Mouse (Mus musculus) olfactory bulb, adult 2 months (tissue): ENCODE measurements around the gene Pet117.

Experiments used
- CTCF ChIP-seq: fragments of 200-500 bp; IDR thresholded peaks from 2 replicates; pipeline ENCODE4 v1.5.1; 2012; ENCODE audit warnings: low read depth, mild to moderate bottlenecking, low read length, moderate library complexity; ENCODE audit not compliant: insufficient read depth
- POLR2A ChIP-seq: fragments of 200-500 bp; IDR thresholded peaks from 2 replicates; pipeline ENCODE4 v1.6.1; 2012; ENCODE audit warnings: mild to moderate bottlenecking, low read depth, low read length, moderate library complexity; ENCODE audit not compliant: insufficient read depth

GRCm38 (mm10) chr2:144369511-144369910, 715 bp downstream of the Pet117 start:
- TF ChIP-seq CTCF = no peak
- no peak for TF ChIP-seq POLR2A
